Mouse (Mus musculus): ENCODE results near the gene Stk11.

The Stk11 gene

GRCm38 (mm10) chr10:80170601-80171021, 55.0 kb downstream of the Stk11 start:
- no peak for DNase-seq (ENCODE audit: low spot score)

DNA sequence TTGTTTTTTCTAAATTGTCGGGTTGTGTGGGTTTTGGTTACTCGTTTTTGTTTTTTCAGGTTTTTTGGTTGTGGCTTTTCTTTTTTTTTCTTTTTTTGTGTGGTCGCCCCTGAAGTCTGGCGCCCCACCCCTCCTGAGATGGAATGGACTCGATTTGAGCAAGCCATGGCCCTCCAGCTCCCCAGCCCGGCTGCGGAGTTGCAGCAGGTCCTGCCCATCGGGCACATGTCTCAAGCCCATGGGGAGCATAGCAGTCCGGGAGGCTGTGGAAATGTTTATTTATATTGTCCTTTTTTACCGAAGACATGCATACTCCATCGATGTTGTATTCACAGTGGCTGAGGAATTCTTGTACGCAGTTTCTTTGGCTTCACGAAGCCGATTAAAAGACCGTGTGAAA, 55.6 kb downstream of the Stk11 start:
- DNase-seq (ENCODE audit: low spot score) = no peak

GRCm38 (mm10) chr10:80171760-80172526, 56.3 kb downstream of the Stk11 start:
- no peak for DNase-seq (ENCODE audit: low spot score)

- DNase-seq (ENCODE audit: low spot score) = peak; percentile 92
Measured at GRCm38 (mm10) chr10:80172527-80173292, 57.1 kb downstream of the Stk11 start, which contains the start of gene 1600002K03Rik. Gene 1600002K03Rik, plus strand, starts transcription at chr10:80172944.

GRCm38 (mm10) chr10:80173358-80173757, 57.8 kb downstream of the Stk11 start:
- no peak for DNase-seq (ENCODE audit: low spot score)

GRCm38 (mm10) chr10:80173955-80174640, 58.5 kb downstream of the Stk11 start:
- DNase-seq (ENCODE audit: low spot score) = no peak

DNA sequence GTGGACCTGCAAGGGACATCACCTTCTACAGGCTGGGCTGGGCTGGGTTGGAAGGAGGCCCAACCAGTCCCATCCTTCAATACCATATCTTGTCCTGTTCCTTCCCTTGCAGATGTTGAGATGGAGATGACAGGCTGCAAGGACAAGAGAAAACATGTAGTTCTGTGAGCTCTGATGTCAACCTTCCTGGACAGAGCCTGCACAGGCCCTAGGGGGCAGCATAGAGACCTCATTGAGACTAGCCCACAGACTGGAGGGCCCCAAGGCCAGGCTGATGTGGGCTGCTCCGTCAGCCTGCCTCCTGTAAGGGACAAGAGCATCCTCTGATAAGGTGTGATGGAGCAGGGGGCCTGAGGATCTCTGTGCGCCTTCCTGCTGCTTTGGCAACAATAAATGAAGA, 59.1 kb downstream of the Stk11 start:
- DNase-seq (ENCODE audit: low spot score) = peak; percentile 73

DNA sequence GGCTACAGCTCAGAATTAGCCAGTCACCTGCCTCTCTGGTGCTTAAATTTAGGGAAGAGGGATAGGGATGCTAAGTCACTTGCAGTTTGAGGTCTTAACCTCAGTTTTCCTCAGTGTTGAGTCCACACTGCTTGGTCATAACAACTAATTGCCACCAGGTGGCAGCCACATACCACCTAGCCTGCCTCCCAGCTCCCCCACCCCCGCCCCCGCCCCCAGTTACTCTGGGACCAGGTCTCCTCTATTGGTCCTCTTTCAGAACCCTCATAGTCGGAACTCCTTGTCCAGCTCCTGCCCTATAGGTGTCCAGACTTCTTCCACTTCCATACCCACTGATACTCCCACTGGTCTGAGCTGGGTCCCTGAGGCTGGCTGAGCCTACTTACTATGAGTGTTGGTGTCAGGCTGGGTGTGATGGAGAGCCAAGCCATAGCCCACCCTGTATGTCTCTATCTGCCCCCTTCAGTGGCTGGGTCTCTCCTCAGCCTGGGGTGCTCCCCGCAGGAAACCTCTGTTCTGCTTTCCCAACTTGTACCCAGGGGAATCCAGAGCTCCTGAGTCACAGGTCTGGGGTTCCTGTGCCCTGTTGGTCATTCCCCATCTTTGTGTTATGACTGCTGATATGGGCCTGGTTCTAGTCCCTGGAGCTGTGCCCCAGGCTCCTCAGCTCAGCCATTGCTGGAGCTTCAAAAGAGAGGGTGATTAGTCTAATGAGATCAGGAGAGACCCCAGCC, 60.1 kb downstream of the Stk11 start:
- DNase-seq (ENCODE audit: low spot score) = peak; percentile 76

DNA sequence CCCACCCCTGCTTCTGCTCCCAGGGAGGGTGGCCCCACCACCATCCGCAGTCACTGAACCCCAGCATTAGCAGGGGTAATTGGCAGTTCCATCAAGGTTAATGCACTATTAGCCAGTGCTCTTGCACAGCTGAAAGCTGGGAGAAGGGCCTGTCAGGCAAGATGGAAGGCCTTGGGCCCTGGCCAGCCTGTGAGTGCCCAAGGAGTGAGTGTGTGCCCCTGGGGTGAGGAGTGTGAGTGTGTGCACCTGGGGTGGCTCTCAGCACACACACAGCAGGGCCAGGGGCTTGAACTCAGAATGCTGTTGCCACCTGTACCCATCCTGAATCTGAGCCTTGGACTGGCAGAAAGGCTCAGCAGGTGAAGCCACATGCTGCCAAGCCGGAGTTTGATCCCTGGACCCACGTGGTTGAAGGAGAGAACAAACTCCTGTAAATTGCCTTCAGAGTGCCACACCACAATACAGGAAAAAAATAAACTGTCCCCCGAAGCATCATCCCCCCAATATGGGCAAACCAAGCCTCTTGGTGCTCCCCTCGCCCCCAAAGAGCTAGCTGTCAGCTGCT, 60.7 kb downstream of the Stk11 start:
- no peak for DNase-seq (ENCODE audit: low spot score)

DNA sequence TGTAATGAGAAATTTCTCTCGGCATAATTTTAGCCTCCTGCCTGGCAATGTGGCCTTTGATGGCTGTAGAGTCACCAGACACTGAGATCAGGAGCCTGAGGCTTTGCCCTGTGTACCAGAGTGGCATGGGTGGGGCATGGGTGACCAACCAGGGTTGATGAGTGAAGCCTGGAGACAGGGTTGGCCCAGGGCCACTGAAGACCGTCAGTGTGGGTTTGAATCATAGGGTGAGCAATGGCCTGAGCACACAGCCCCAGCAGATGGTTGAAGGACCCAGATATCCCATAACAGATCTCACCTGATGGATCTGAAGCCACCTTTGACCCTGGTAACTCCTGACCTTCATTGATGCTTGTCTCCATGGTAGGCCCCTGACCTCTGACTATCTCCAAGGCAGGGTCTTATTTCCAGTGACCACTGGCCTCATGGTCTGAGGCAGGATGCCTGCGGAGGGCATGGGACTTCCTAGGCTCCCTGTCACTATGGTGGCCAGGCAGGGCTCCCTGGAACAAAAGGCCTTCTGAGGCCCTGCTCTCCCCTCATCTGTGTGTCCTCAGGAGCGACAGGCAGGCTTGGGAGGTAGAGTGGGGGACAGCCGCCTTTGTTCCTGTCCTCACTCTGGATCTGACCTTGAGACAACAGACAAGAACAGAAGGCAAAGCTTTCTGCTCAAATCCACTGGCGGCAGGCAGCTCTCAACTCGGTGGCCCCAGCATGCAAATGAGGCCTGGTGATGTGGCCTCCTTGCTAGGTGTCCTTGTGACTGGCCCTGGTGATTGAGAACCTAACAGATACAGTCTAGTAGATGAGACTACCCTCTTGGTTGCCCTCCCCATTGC, 62.1 kb downstream of the Stk11 start:
- DNase-seq (ENCODE audit: low spot score) = no peak

- peak; percentile 54 for DNase-seq (ENCODE audit: low spot score)
Measured at GRCm38 (mm10) chr10:80179068-80180051, 63.8 kb downstream of the Stk11 start, which contains the start of gene Efna2. Gene Efna2, plus strand, starts transcription at chr10:80179482.

All from embryo, embryonic 10 days (tissue).